Mouse (Mus musculus): Measurements from ENCODE around the gene Flad1. TPM values are rescaled to one million over a fixed set of nuclear protein-coding genes. Genes with fewer than 3 reads are reported as not detected.

Flad1 gene
- polyA plus RNA-seq, 1 experiment from 2014 or later: 27.1 TPM

DNA sequence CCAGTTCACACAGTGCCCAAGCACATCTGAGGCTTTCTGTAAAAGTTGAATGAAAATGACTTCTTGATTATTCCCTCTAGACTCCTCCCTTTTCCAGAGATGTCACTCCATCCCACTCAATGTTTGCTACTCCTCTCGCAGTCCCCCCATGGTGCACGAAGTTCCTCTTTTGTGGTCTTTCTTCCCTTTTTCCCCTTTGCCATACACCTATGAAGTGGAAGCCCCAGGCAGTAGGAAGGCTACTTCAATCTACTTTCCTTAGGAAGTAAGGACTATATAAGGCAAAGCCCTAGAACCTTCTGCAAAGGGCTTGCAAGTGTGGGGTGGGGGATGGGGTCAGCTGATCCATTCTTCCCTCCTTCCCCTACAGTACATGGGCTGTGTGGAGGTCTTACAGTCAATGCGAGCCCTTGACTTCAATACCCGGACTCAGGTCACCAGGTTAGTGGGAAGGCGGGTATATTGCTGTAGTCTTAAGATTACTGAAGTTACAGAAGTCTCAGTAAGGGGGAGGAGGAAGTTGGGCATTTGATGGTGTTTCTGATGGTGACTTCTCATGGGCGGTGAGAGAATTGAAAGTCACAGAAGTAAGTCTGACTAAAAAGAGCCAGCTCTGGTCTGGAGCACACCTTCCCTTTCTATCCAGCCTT is 11.0 kb upstream of the Flad1 start:
- Histone ChIP-seq H3K27ac (peak overlapping the region; percentile 22; the same call in 1 of the 2 replicates), H3K4me1 (peaks cover 48% of the 10 kb centered on the region), H3K9ac (0 out of 2 replicates have a peak overlapping the region, but pooled peaks have one; percentile 20), H3K36me3 (peaks cover 40% of the 10 kb centered on the region), H3K9me3 (no peaks in the 10 kb centered on the region), H3K27me3 (no peaks in the 10 kb centered on the region), H3K4me3 (peak overlapping the region; percentile 65), H3K4me2 (peak overlapping the region; percentile 70)
- ATAC-seq (ENCODE audit: insufficient number of reproducible peaks, low FRiP score, low TSS enrichment, low read depth): no peak
- 76% methylated on average over 6 of the region's 6 CpGs for WGBS

DNA sequence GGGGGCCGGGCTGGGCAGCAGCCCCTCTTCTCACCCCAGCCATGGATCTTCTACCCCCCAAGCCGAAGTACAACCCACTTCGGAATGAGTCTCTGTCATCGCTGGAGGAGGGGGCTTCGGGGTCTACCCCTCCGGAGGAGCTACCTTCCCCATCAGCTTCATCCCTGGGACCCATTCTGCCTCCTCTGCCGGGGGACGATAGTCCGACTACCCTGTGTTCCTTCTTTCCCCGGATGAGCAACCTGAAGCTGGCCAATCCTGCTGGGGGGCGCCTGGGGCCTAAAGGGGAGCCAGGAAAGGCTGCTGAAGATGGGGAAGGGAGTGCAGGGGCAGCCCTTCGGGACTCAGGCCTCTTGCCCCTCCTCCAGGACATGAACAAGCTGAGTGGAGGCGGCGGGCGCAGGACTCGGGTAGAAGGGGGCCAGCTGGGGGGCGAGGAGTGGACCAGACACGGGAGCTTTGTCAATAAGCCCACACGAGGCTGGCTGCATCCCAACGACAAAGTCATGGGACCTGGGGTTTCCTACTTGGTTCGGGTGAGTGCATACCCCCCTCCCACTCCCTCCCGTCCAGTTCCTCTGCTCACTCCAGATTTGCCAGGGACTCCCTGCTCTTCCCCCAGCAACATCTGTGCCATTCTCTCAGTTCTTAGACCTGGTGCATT is 10.3 kb upstream of the Flad1 start:
- Histone ChIP-seq H3K36me3 (peaks cover 33% of the 10 kb centered on the region), H3K4me2 (peak overlapping the region; percentile 70), H3K4me1 (peaks cover 53% of the 10 kb centered on the region), H3K9me3 (no peaks in the 10 kb centered on the region), H3K27me3 (no peaks in the 10 kb centered on the region), H3K4me3 (peak overlapping the region; percentile 65), H3K9ac (peak overlapping the region; percentile 50), H3K27ac (peak overlapping the region; percentile 97)
- 5% methylated on average over 22 of the region's 22 CpGs for whole genome bisulfite sequencing
- ATAC-seq (ENCODE audit: insufficient number of reproducible peaks, low FRiP score, low TSS enrichment, low read depth): no peak

DNA sequence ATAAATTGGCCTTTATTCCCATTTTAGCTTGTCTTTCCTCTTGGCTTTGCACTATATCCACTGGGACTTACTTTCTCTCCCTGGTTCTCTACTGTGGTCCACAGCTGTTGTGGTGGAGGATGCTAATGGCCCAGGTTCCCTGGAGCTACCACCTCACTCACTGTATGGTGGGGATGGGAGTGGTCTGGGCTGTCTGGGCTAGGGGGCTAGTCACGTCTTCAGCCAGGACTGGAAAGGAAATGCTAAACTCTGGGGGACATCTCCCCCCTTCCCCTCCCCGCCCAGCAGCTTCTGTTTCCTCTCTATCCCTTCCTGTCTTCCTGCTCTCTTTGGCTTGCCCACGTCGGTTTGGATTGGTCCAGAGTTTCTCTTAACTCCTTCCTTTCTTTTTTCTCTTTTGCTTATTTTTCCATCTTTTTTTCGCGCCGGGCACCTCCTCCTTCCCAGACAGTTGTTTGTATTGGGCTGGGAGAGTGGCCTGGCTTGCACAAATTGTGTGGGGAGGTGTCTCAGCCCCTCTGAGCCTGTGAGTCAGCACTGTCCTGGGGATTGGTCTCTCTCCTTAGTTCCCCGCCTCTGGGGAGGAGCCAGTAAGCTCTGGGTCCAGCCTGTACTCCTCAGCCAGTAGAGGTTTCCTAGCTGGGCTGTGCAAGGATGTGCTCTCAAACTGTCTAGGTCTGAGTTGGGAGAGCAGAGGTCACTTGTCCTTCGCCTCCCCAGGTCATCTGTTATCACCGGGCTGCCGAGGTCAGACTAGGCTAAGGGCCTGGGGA is 9.5 kb upstream of the Flad1 start:
- peak overlapping the region; percentile 70 for H3K4me2 ChIP-seq
- ATAC-seq (ENCODE audit: insufficient number of reproducible peaks, low FRiP score, low TSS enrichment, low read depth): peak; percentile 78
- 4% methylated on average over 11 of the region's 11 CpGs for WGBS
- no peaks in the 10 kb centered on the region for H3K9me3 ChIP-seq
- peaks cover 60% of the 10 kb centered on the region for H3K4me1 ChIP-seq
- no peaks in the 10 kb centered on the region for H3K27me3 ChIP-seq
- H3K27ac ChIP-seq: peak overlapping the region; percentile 97
- peak overlapping the region; percentile 65 for H3K4me3 ChIP-seq
- peaks cover 28% of the 10 kb centered on the region for H3K36me3 ChIP-seq
- H3K9ac ChIP-seq: peak overlapping the region; percentile 50

DNA sequence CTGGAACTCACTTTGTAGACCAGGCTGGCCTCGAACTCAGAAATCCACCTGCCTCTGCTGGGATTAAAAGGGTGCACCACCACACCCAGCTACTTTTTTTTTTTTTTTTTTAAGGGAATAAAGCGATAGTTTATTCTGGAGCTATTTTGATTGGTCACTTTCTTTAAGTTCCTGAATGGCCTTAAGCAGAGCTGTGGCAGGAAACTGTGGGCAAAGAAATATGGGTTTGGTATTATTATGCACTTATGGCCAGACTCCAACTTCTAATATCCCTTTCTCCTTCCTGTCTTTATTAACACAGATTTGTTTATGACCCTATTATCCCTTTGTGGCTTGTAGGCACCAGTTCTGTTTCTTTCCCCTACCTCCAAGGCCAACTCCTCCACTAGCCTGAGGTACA is 8.8 kb upstream of the Flad1 start:
- no peak overlapping the region for H3K9ac ChIP-seq
- ATAC-seq (ENCODE audit: insufficient number of reproducible peaks, low FRiP score, low TSS enrichment, low read depth): no peak
- peak overlapping the region; percentile 65 for H3K4me3 ChIP-seq
- H3K36me3 ChIP-seq: peaks cover 31% of the 10 kb centered on the region
- no peaks in the 10 kb centered on the region for H3K27me3 ChIP-seq
- peak overlapping the region; percentile 70 for H3K4me2 ChIP-seq
- peak overlapping the region; percentile 97 for H3K27ac ChIP-seq
- H3K9me3 ChIP-seq: no peaks in the 10 kb centered on the region
- 37% methylated on average over 2 of the region's 2 CpGs for WGBS
- H3K4me1 ChIP-seq: peaks cover 61% of the 10 kb centered on the region

GRCm38 (mm10) chr3:89419981-89420380 is 8.3 kb upstream of the Flad1 start:
- Histone ChIP-seq H3K9me3 (no peaks in the 10 kb centered on the region), H3K9ac (peak overlapping the region; percentile 46), H3K36me3 (peaks cover 31% of the 10 kb centered on the region), H3K4me2 (peak overlapping the region; percentile 70), H3K4me3 (peak overlapping the region; percentile 65), H3K4me1 (peaks cover 61% of the 10 kb centered on the region), H3K27ac (peak overlapping the region; percentile 97), H3K27me3 (no peaks in the 10 kb centered on the region)
- WGBS: 10% methylated on average over 3 of the region's 3 CpGs
- no peak for ATAC-seq (ENCODE audit: insufficient number of reproducible peaks, low FRiP score, low TSS enrichment, low read depth)

GRCm38 (mm10) chr3:89419571-89419970 is 7.9 kb upstream of the Flad1 start:
- no peaks in the 10 kb centered on the region for H3K9me3 ChIP-seq
- H3K4me2 ChIP-seq: peak overlapping the region; percentile 70
- no peaks in the 10 kb centered on the region for H3K27me3 ChIP-seq
- H3K36me3 ChIP-seq: peaks cover 31% of the 10 kb centered on the region
- no peak for ATAC-seq (ENCODE audit: insufficient number of reproducible peaks, low FRiP score, low TSS enrichment, low read depth)
- WGBS: under 1% methylated on average over 9 of the region's 9 CpGs
- H3K4me1 ChIP-seq: peaks cover 58% of the 10 kb centered on the region
- peak overlapping the region; percentile 46 for H3K9ac ChIP-seq
- H3K4me3 ChIP-seq: peak overlapping the region; percentile 65
- H3K27ac ChIP-seq: peak overlapping the region; percentile 97

DNA sequence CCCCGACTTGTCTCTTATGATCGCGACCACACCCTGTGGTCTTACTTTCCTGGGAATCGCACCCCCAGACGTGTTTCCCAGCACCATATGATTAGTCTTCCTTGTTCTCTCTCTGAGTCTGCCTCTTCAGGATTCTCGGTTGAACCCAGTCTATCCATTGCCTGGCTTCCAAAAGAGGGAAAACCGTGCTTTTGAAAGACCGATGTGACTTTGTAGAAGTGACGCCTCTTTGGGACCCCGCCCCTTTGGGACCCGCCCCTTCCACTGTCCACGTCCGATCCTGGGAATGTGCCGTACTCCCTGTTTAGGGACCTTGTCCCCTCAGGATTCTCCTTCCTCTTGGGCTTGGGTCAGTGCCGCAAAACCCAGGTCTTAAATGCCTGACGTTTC is 7.2 kb upstream of the Flad1 start:
- H3K4me3 ChIP-seq: peak overlapping the region; percentile 65
- peaks cover 31% of the 10 kb centered on the region for H3K36me3 ChIP-seq
- no peaks in the 10 kb centered on the region for H3K9me3 ChIP-seq
- ATAC-seq (ENCODE audit: insufficient number of reproducible peaks, low FRiP score, low TSS enrichment, low read depth): no peak
- peaks cover 53% of the 10 kb centered on the region for H3K4me1 ChIP-seq
- H3K27ac ChIP-seq: peak overlapping the region; percentile 97
- H3K27me3 ChIP-seq: no peaks in the 10 kb centered on the region
- H3K4me2 ChIP-seq: peak overlapping the region; percentile 70
- under 1% methylated on average over 16 of the region's 16 CpGs for WGBS
- peak overlapping the region; percentile 46 for H3K9ac ChIP-seq

DNA sequence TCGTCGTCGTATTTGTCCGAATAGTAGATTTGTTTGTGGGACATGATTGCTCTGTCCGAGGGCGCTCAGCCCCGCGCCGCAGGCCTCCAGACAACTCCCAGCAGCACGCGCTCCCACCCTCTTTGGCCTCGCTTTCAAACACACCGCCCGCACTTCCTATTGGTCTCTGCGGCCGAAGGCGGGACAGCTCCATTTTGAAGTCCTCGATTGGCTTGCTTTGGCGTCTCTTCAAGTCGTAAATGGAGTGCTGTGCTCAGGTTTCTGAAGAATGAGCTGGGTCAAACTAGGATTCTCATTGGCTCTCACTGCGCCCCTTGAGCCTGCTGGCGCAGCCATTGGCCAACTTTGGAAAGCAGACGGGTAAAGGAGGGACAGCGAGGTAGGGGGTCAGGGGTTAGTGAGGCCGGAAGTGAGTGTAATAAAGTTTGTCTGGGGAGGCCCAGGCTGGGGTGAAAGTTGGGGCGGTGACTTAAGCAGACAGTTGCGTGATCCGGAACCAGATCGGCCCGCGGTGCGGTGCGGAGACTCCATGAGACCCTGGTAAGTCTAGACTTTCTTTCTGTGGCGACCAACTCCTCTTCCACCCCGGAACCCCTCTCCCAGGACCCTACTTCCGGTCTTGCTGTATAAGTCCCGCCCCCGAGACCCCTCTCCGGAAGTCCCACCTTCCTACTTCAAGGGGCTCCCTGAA is 6.6 kb upstream of the Flad1 start, which contains the start of the genes Cks1b and Shc1:
TSS of gene Cks1b (minus strand) at position 214 of the 691 bp plus-strand sequence.
TSS of gene Shc1 (plus strand) at position 274 of the 691 bp plus-strand sequence.
- Histone ChIP-seq H3K9me3 (no peaks in the 10 kb centered on the region), H3K4me1 (peaks cover 49% of the 10 kb centered on the region), H3K4me3 (peak within 1 kb of the TSS; percentile 65), H3K36me3 (peaks cover 29% of the 10 kb centered on the region), H3K9ac (peak within 1 kb of the TSS; percentile 50), H3K27ac (peak within 1 kb of the TSS; percentile 97), H3K4me2 (peak within 1 kb of the TSS; percentile 70), H3K27me3 (no peaks in the 10 kb centered on the region)
- peak; percentile 92 for ATAC-seq (ENCODE audit: insufficient number of reproducible peaks, low FRiP score, low TSS enrichment, low read depth)
- under 1% methylated on average over 39 of the region's 39 CpGs for WGBS

DNA sequence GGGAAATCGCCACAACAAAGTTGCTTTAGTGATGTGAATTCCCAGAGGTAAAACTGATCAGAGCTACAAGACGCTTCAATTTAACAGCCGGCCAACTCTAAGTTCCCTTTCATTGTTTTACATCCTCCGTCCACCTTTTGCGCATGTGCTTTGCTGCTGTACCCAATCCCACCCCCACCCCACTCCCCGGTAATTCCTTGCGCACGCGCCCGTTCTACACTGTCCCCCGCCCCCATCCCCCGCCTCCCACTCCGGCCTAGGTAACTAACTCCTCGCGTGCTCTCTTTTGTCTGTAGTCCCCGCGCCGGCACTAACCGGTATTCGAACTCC is 6.1 kb upstream of the Flad1 start:
- peak overlapping the region; percentile 65 for H3K4me3 ChIP-seq
- peak; percentile 20; the same call in 1 of the 2 replicates for ATAC-seq (ENCODE audit: insufficient number of reproducible peaks, low FRiP score, low TSS enrichment, low read depth)
- H3K27ac ChIP-seq: peak overlapping the region; percentile 97
- H3K36me3 ChIP-seq: peaks cover 29% of the 10 kb centered on the region
- peak overlapping the region; percentile 50 for H3K9ac ChIP-seq
- peaks cover 44% of the 10 kb centered on the region for H3K4me1 ChIP-seq
- H3K27me3 ChIP-seq: no peaks in the 10 kb centered on the region
- WGBS: under 1% methylated on average over 20 of the region's 20 CpGs
- peak overlapping the region; percentile 70 for H3K4me2 ChIP-seq
- no peaks in the 10 kb centered on the region for H3K9me3 ChIP-seq

GRCm38 (mm10) chr3:89417131-89417530 is 5.5 kb upstream of the Flad1 start:
- no peak for ATAC-seq (ENCODE audit: insufficient number of reproducible peaks, low FRiP score, low TSS enrichment, low read depth)
- Histone ChIP-seq H3K9me3 (no peaks in the 10 kb centered on the region), H3K4me1 (peaks cover 38% of the 10 kb centered on the region), H3K27me3 (no peaks in the 10 kb centered on the region), H3K36me3 (peaks cover 29% of the 10 kb centered on the region), H3K4me2 (peak overlapping the region; percentile 70), H3K27ac (peak overlapping the region; percentile 97; the same call in 1 of the 2 replicates), H3K9ac (peak overlapping the region; percentile 50), H3K4me3 (peak overlapping the region; percentile 65)
- whole genome bisulfite sequencing: 18% methylated on average over 2 of the region's 2 CpGs

DNA sequence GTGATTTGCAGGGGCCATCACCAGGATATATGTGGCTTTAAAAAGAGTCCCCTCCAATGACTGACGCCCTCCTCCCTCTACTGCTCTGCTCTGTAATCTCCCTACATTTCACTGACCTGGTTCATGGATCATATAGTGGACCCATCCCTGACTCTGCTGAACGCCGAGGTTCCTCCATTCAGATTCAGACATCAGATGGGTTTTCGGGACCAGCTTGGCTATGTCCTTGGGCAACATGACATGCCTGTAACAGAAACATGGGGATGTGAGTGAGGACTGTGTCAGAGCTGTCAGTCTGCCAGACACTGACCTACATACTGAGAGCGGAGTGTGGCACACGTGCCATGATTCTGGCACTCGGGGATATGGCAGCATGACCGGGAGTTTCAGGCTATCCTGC is 4.5 kb upstream of the Flad1 start:
- WGBS: 92% methylated on average over 8 of the region's 8 CpGs
- no peak for ATAC-seq (ENCODE audit: insufficient number of reproducible peaks, low FRiP score, low TSS enrichment, low read depth)
- Histone ChIP-seq H3K4me2 (0 out of 2 replicates have a peak overlapping the region, but pooled peaks have one; percentile 70), H3K4me3 (no peak overlapping the region), H3K9ac (no peak overlapping the region), H3K27me3 (no peaks in the 10 kb centered on the region), H3K4me1 (peaks cover 30% of the 10 kb centered on the region), H3K9me3 (no peaks in the 10 kb centered on the region), H3K27ac (no peak overlapping the region), H3K36me3 (peaks cover 29% of the 10 kb centered on the region)

All from limb, embryonic 15.5 days (tissue).